Mouse (Mus musculus): Measurements from ENCODE around the gene Notch3.
A peak's percentile ranks its signal among the peaks of the same experiment; 100 is the strongest.
"Not testable (repeated sequence)": the region's sequence is repeated elsewhere in the genome, so short reads cannot be mapped to it uniquely, and the experiment has no call there.

Gene Notch3

DNA sequence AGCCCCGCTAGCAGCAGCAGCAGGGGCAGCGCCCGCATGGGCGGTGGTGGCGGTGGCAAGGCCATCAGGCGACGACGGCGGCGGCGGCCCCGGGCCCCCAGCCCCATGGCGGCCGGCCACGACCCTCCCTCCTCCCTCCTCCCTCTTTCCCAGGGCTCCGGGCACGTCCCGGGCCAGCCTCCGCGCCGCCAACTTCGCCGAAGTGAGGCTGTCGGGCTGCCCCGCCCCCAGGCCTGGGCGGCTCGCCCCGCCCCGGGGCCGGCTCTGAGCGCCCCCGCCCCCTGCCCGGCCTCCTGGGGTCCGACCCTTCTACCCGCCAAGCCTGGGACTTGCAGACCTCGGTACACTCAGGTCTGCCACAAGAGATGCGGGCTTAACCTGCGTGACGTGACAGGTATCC, at the start of gene Notch3:
Gene Notch3, minus strand, starts transcription at position 166 of the 400 bp plus-strand sequence.
- DNase-seq (ENCODE audit: low spot score): peak; percentile 58

- not testable (repeated sequence) for DNase-seq (ENCODE audit: low spot score)
These were observed 48.9 kb upstream of the Notch3 start for GRCm38 (mm10) chr17:32215587-32215986.

GRCm38 (mm10) chr17:32211554-32211953, 44.9 kb upstream of the Notch3 start:
- DNase-seq (ENCODE audit: low spot score): not testable (repeated sequence)

GRCm38 (mm10) chr17:32209752-32210151, 43.1 kb upstream of the Notch3 start:
- DNase-seq (ENCODE audit: low spot score): peak; percentile 57

DNA sequence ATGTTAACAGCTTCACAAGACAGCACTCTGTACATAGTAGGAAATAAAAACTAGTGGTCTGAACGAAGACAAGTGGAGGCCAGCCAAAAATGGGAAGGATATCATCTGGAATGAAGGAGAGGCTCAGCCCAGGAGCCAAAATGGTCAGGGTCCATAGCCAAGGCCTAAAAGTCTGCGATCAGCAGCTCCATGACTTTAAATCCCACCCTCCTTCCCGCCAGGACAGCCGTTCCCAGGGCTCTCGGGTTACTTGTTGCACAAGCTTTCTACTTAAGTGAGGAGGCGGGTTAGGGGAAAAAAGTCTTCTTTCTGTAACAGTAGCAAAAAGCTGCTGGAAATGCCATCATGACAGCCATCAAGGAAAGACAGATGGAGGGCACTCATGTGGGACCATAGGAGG, 42.5 kb upstream of the Notch3 start:
- no peak for DNase-seq (ENCODE audit: low spot score)

DNA sequence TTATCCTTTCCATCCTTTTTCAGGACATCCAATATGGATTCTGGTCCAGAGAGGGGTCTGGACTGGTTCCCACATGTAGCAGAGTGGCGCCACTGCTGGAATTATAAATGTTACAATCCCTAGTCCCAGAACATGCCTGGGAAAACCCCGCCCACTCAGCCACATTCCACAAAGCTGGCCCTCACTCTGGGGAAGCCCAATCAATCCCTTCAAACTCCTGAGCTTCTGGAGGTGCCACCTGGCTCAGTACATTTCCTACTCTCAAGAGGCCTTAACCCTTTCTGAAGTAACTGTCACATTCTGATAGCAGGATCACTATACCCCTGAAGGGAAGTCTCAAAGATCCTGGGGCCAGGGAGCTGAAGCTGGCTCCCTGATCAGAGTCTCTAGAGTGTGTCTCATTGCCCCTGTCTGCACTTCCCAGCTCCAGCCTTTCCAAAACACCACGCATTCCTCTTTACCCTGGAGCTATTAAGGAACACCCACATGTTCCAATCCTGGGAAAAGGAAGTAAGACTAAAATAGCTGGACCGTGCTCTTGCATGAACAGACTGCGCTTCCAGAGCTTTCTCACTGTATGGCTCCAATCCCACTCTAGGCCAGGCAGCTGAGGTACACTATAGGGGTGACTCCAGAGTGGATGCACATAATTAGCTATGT, 41.1 kb upstream of the Notch3 start:
- no peak for DNase-seq (ENCODE audit: low spot score)

DNA sequence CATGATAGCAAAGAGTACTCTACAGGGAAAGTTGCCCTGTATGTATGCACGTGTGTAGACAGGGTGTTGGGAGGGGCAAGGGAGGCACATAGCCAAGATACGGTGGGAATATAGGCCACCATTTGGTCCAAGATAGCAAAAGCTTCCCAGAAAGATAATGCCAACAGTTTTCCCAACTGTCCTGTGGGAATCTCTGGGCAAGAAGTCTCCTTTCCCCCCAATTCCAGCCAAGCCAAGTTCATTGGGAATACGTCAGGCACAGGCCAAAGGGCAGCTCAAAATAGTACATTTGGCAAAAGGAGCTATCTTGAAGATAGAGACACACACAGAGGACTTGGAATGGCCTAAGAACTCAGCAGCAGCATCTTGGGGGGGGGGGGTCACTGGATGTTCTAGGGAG, 38.7 kb upstream of the Notch3 start:
- no peak for DNase-seq (ENCODE audit: low spot score)

DNA sequence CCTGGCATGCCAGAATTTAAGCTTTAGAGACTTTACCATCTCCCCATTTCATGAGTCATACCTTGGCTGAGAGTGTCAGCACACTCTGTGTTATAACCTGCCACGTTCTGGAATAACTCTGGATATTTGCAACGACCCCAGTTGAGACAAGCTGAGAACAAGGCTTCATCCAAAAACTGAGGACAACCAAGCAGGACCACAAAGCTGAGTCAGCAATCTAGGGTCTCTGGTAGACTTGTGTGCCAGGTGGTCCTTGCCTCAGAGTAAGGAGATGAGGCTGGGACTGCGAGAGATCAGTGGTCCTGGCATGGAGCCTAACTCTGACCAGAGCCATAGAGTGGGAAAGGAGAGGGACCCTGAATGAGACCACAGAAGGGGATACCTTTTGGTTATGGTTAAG, 36.3 kb upstream of the Notch3 start:
- DNase-seq (ENCODE audit: low spot score): no peak

DNA sequence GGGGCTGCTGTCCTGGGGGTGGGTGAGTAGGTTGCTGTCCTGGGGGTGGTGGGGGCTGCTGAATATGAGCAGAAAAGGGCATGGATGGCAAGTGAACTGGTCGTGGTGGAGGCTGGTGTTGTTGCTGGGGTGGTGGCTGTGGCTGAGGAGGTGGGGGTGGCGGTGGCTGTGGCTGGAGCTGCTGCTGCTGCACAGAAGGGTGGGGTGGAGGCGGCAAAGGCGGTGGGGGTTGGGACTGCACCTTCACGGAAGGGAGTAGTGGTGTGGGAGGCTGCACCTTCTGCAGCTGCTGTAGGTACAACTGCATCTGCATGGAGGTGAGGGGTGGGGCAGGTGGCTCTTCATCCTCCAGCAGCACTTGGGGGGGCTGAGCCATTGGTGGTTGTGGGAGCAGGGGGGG, 34.4 kb upstream of the Notch3 start:
- no peak for DNase-seq (ENCODE audit: low spot score)

DNA sequence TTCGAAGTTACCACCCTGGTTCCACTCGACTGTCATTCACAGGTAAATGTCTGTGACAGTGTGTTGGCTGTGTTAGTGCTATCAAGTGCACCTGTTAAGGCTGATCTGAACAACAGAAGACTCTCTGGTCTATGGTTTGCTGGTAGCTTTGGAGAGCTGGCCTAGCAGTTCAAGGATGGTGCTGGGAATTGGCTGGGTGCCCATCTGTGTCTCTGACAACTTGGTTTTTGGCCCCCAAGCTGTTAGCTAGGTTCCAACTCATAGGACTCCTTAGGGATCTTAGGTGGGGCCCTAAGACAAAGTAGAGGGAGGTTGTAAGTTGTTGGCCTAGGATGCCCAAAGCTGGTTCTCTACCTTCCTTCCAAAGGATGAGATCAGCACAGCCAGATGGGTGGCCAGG, 33.1 kb upstream of the Notch3 start:
- DNase-seq (ENCODE audit: low spot score): no peak

DNA sequence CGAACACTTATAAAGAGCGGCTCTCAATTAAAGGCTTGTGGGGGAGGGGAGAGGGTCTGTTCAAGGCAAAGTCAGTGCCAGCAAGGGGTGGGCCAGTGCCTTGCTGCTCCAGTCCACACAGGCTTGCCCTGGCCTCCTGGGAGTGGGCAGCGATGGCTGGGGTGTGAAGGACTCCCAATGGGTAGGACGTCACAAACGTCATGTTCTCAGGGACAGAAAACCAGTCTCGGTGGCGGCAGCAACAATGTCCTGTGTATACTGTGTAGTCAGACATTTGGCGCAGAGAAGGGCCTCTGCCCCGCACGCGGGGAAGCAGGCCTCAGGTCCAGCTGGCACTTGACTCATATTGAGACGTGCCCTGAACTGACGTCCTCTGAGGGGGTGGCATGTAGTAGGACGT, 30.5 kb upstream of the Notch3 start:
- DNase-seq (ENCODE audit: low spot score): no peak

- DNase-seq (ENCODE audit: low spot score): no peak
These were observed 29.1 kb upstream of the Notch3 start for GRCm38 (mm10) chr17:32195725-32196124.

DNA sequence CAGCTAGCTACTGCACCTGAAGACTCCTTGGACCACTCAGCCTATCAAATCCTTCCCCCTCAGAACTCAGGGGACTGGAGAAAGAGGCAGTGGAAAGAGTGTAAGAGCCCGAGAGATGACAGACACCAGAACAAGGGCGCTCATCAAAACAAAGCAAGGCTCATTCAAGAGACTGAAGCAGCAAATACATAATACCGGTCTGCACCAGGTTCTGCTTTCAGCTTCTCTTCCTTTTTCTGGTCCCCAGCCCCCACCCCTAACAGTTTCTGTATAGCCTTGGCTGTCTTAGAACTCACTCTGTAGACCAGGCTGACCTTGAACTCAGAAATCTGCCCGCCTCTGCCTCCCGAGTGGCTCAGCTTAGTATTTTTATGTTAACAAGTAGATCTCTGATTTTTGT, 26.4 kb upstream of the Notch3 start:
- DNase-seq (ENCODE audit: low spot score): no peak

DNA sequence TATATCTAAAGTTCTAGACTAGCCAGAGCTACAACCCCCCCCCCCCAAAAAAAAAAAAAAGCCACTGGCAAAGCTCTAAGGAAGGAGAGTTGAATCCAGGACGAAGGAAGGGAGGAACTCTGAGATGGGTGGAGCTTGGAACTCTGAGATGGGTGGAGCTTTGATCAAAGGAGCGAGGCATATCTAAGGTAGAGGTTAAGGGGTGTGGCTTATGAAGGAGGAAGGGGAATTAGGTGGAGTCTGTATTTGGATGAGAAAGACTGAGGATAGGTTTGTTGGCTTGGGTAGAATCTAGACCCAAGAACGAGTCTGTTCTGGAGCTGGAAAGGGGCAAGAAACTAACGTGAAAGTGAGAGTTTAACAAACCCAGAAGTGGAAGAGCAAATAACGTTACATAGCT, 23.2 kb upstream of the Notch3 start:
- no peak for DNase-seq (ENCODE audit: low spot score)

DNA sequence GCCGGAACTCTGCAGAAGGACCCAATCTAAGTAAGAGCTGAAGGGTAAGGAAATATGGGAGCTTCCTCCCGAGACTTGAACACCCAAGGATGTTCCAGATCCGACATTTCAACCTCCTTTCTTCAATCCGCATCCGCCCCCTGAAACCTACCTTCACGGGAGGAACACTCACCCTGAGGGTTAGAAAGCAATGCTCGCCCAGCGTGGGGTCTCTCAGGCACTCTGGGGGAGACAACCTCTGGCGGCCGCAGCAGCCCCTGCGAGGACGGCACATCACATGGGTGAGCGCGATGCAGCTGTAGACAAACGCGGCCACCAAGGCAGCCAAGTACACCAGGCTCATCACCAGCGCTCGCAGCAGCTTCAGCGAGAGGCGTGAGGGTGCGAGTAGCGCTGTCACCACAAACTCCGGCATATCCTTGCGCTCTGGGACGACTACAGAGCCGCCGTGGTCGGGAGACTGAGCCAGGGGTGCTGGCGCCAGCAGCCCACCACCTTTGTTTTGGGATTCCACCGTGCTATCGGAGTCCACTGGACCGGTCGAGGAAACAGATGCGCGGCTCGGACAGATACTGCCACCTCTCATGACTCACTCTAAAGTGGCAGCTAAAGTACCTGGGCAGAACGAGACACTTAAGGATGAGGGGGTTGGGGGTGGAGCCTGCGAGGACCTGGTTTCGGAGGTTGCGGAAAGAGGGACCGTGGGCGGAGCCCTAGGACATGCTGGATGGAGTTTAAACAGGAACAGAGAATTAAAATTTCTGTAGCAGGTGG, 22.4 kb upstream of the Notch3 start, which contains the start of gene Ephx3:
Gene Ephx3, minus strand, starts transcription at position 687 of the 774 bp plus-strand sequence.
- no peak for DNase-seq (ENCODE audit: low spot score)

DNA sequence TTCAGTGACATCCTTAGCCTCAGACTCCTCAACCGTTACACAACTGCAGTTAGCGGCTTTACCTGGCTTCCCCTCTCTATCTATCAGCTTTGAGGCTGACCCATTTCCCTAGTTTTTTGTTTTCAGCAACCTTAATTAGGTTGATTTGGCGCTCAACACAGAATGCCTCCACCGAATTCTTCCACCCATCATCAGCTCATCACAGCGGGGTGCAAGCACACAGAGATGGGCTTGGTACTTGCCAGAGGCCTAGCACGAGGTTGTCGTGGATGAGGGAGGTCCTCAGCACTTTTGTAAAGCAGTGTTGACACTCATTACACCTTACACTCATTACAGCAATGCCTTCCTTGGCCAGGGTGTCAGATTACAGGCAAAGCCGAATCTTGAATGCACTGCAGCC, 16.4 kb upstream of the Notch3 start:
- no peak for DNase-seq (ENCODE audit: low spot score)

DNA sequence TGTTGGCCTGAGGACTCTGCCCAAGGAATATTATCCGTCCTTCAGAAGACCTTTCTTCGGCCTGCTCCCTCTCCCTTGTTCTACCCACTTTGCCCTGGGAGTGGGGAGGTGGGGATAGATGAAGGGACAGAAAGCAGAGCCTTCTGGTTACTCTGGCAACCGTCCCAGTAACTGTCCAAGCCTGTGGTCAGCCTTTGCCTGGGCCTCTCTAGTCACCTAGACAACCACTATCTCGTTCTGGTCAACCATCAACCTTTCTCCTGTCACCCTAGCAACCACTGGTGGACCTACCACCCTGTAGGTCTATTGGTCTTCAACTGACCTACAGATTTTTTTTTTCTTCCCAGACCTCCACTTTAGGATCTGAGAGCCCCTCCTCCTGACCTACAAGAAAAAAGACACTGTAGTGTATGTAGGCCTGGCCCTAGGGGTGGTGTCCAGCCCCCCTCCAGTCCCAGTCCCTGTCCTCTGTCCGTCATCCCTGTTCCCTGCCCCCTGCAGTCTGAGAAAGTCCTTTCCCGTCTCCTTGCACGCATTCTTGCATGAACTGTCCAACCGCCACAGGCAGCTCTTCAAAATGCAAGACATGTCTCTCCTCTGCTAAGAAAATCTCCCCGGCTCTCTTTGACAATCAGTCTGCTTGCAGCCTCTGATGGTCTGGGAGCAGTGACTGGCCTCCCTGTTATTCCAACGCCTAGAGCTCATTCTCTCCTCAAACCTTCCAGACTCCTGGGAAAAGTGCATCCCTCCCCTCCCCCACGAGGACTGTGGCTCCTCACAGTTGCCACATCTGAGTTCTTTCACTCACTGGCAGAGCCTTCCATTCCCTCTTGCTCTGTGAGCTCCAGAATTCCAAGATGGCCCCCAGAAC, 13.2 kb upstream of the Notch3 start:
- peak; percentile 71 for DNase-seq (ENCODE audit: low spot score)

DNA sequence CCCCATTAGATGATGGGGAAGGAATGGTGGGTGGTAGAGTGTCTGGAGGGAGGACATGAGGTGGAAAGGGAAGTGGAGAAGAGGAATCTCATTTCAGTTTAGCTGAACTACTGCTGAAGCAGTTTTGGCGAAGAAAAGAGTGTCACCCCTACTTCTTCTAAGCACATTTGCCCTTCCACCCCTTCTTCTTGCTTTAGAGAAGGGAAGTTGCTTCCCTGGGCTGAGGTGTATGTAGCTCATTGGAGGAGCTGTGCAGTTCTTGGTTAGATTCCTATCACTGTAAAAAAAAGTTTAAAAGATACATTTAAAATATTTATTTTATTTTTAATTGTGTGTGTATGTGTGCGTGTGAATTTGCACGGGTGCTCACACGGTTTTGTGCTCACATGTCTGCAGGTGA, 10.3 kb upstream of the Notch3 start:
- no peak for DNase-seq (ENCODE audit: low spot score)

- DNase-seq (ENCODE audit: low spot score): peak; percentile 68
These were observed 6.5 kb upstream of the Notch3 start for GRCm38 (mm10) chr17:32173166-32173565.

- DNase-seq (ENCODE audit: low spot score): no peak
These were observed 5.8 kb upstream of the Notch3 start for GRCm38 (mm10) chr17:32172485-32172884.

DNA sequence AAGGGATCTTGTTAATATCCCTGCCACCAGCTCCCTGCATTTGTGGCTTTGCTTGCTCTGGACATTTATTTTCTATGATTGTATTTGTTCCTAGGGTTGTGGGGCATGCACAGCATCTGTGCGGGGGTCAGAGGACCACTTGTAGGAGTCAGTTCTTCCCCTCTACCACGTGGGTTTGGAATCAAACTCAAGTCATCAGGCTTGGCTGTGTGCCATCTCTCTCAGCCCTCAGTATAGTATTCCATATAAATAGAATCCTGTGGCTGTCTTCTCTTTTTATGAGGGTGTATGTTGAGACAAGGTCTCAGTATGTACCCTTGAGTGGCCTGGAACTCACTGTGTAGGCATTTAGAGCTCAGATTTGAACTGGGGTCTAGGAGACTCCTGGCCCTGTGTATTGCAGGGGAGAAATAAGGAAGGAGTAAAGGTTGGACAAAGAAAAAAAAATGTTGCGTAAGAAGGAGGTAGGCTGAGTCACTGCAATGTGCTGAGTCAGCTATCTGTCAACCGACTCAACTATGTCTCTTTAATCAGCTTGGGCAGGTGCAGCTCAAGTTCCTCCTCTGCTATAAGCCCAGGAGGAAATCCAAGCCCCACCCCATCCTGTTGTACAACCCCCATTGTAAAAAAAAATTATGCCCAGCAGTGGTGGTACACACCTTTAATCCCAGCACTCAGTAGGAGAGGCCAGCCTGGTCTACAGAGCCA, 3.0 kb upstream of the Notch3 start:
- DNase-seq (ENCODE audit: low spot score): no peak
